Mouse (Mus musculus): ENCODE results near the gene Acap1. TPM values are rescaled to one million over a fixed set of nuclear protein-coding genes. Genes with fewer than 3 reads are reported as not detected.
"Not testable (repeated sequence)": the region's sequence is repeated elsewhere in the genome, so short reads cannot be mapped to it uniquely, and the experiment has no call there.

The Acap1 gene
- polyA plus RNA-seq, 1 experiment from 2014 or later, result 10.3 TPM

DNA sequence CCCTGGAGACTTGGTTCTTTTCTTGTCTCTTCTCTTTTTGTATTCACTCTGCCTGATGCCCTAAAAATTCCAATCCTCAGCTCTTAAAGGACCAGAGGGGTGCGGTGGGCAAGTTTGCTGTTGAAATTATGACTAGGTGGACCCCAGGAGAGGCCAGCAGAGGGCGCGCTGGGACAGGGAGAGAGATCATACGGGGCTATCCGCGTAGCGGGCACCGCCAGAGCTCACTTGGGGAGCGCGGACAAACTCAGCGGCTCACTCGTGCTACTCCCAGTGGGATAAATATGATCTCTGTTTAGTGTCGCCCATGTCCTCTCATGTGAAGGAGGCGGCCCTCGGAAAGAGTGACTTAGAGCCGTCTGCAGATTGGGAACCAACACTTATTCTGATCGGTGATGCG, 38.8 kb upstream of the Acap1 start:
- peaks cover 28% of the 10 kb centered on the region for H3K4me1 ChIP-seq (replicated peaks)
- H3K9ac ChIP-seq, result 0 out of 2 replicates have a peak overlapping the region, but pooled peaks have one; percentile 13

DNA sequence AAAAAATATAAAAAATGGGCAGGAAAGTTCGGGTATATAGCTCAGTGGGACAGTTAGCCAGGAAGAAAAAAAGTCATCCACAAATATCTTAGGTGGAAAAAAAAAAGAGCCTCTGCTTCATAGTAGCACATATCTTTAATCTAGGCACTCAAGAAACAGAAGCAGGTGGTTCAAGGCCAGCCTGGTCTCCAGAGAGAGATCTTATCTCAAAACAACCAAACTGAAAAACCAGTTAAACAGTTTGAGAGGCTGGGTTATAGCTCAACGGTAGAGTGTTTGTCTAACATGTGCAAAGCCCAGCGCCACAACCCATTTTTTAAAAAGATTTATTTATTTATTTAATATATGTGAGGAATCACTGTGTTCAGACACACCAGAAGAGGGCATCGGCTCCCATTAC, 37.7 kb upstream of the Acap1 start:
- Histone ChIP-seq H3K36me3 (no peaks in the 10 kb centered on the region), H3K9me3 (replicated peaks) (no peaks in the 10 kb centered on the region), H3K27ac (ENCODE audit: poor library complexity, severe bottlenecking) (no peak overlapping the region), H3K4me3 (no peak overlapping the region), H3K9ac (no peak overlapping the region), H3K27me3 (replicated peaks) (peaks cover 21% of the 10 kb centered on the region), H3K4me1 (replicated peaks) (peaks cover 28% of the 10 kb centered on the region), H3K4me2 (no peak overlapping the region)
- 70% methylated on average over 4 of the region's 4 CpGs for WGBS
- ATAC-seq (ENCODE audit: insufficient number of reproducible peaks, low FRiP score), result no peak

More for the DNA sequence above, 38.8 kb upstream of the Acap1 start:
- no peak overlapping the region for H3K4me3 ChIP-seq
- peak; percentile 31; the same call in 1 of the 2 replicates for ATAC-seq (ENCODE audit: insufficient number of reproducible peaks, low FRiP score)
- no peaks in the 10 kb centered on the region for H3K36me3 ChIP-seq
- H3K27ac ChIP-seq (ENCODE audit: poor library complexity, severe bottlenecking), result no peak overlapping the region
- peaks cover 32% of the 10 kb centered on the region for H3K27me3 ChIP-seq (replicated peaks)
- no peaks in the 10 kb centered on the region for H3K9me3 ChIP-seq (replicated peaks)
- H3K4me2 ChIP-seq, result peak overlapping the region; percentile 59
- WGBS, result under 1% methylated on average over 18 of the region's 18 CpGs

DNA sequence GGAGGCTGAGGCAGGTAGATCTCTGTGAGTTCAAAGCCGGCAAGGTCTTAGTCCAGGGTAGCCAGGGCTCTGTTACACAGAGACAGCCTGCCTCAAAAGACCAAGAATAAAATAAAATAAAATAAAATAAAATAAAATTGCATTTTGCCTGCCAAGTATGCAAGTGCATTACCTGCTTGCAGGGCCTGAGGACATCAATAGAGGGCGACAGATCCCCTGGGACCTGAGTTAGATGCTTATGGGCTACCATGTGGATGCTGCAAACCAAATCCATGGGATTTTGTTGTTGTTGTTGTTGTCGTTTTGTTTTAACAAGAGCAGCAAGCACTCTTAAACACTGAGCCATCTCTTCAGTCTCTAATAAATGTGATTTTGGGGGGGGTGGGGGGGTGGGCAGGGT, 36.9 kb upstream of the Acap1 start:
- no peaks in the 10 kb centered on the region for H3K36me3 ChIP-seq
- H3K4me1 ChIP-seq (replicated peaks), result peaks cover 21% of the 10 kb centered on the region
- ATAC-seq (ENCODE audit: insufficient number of reproducible peaks, low FRiP score), result no peak

DNA sequence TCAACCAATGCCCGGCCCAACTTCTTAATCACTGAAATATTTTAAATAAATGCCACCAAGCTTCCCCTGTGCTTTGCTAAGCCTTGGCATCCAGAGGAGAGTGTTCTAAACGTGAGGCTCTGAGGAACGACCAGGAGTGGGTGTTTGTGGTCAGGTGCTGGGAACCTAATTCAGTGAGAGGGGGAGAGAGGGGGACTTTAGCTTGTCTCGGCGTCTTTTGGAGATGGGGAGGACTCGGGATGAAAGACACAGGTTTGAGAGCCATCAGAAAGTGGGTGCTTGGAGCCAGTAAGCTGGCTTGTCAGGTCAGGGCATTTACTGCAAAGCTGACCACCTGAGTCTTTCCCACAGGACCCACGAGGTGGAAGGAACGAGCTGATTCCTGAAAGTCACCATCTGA, 36.4 kb upstream of the Acap1 start:
- Histone ChIP-seq H3K27ac (ENCODE audit: poor library complexity, severe bottlenecking) (no peak overlapping the region), H3K4me3 (no peak overlapping the region), H3K4me1 (replicated peaks) (peaks cover 16% of the 10 kb centered on the region), H3K9me3 (replicated peaks) (no peaks in the 10 kb centered on the region), H3K4me2 (no peak overlapping the region), H3K27me3 (replicated peaks) (peaks cover 8% of the 10 kb centered on the region), H3K36me3 (no peaks in the 10 kb centered on the region), H3K9ac (no peak overlapping the region)
- ATAC-seq (ENCODE audit: insufficient number of reproducible peaks, low FRiP score), result no peak
- 60% methylated on average over 8 of the region's 8 CpGs for WGBS

More for the DNA sequence above, 36.9 kb upstream of the Acap1 start:
- H3K9ac ChIP-seq, result no peak overlapping the region
- no peak overlapping the region for H3K27ac ChIP-seq (ENCODE audit: poor library complexity, severe bottlenecking)
- H3K27me3 ChIP-seq (replicated peaks), result peaks cover 13% of the 10 kb centered on the region
- WGBS, result 32% methylated on average over 3 of the region's 3 CpGs
- H3K4me3 ChIP-seq, result no peak overlapping the region
- H3K9me3 ChIP-seq (replicated peaks), result no peaks in the 10 kb centered on the region
- H3K4me2 ChIP-seq, result no peak overlapping the region

GRCm38 (mm10) chr11:69930967-69931537, 35.7 kb upstream of the Acap1 start:
- no peaks in the 10 kb centered on the region for H3K9me3 ChIP-seq (replicated peaks)
- H3K4me3 ChIP-seq, result no peak overlapping the region
- no peak overlapping the region for H3K9ac ChIP-seq
- ATAC-seq (ENCODE audit: insufficient number of reproducible peaks, low FRiP score), result no peak
- H3K36me3 ChIP-seq, result no peaks in the 10 kb centered on the region
- no peak overlapping the region for H3K27ac ChIP-seq (ENCODE audit: poor library complexity, severe bottlenecking)
- whole genome bisulfite sequencing, result 58% methylated on average over 3 of the region's 3 CpGs
- 0 out of 2 replicates have a peak, but pooled peaks cover 2% of the 10 kb centered on the region for H3K27me3 ChIP-seq (replicated peaks)
- no peak overlapping the region for H3K4me2 ChIP-seq
- H3K4me1 ChIP-seq (replicated peaks), result peaks cover 9% of the 10 kb centered on the region

DNA sequence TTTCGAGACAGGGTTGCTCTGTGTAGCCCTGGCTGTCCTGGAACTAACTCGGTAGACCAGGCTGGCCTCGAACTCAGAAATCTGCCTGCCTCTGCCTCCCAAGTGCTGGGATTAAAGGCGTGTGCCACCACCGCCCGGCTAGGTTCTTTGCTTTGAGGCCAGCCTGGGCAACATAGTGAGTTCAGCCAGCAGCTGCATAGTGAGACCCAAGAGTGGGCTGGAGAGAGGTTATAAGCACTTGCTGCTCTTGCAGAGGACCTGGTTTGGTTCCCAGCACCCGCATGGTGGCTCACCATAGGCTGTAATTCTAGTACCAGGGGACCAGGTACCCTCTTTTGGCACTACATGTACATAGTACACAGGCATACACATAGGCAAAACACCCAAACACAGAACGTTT, 34.8 kb upstream of the Acap1 start:
- 85% methylated on average over 8 of the region's 8 CpGs for WGBS
- ATAC-seq (ENCODE audit: insufficient number of reproducible peaks, low FRiP score); H3K36me3 ChIP-seq: not testable (repeated sequence)

GRCm38 (mm10) chr11:69929712-69930111, 34.4 kb upstream of the Acap1 start:
- H3K27me3 ChIP-seq (replicated peaks), result no peaks in the 10 kb centered on the region
- no peak overlapping the region for H3K27ac ChIP-seq (ENCODE audit: poor library complexity, severe bottlenecking)
- 26% methylated on average over 4 of the region's 4 CpGs for WGBS
- no peak overlapping the region for H3K9ac ChIP-seq
- H3K4me3 ChIP-seq, result no peak overlapping the region
- H3K4me2 ChIP-seq, result no peak overlapping the region
- H3K4me1 ChIP-seq (replicated peaks), result peaks cover 6% of the 10 kb centered on the region
- ATAC-seq (ENCODE audit: insufficient number of reproducible peaks, low FRiP score), result no peak
- no peaks in the 10 kb centered on the region for H3K36me3 ChIP-seq
- H3K9me3 ChIP-seq (replicated peaks), result no peaks in the 10 kb centered on the region

More for the DNA sequence above, 34.8 kb upstream of the Acap1 start:
- not testable (repeated sequence) for H3K4me2 ChIP-seq; H3K9me3 ChIP-seq (replicated peaks); H3K4me3 ChIP-seq; H3K9ac ChIP-seq; H3K4me1 ChIP-seq (replicated peaks); H3K27me3 ChIP-seq (replicated peaks); H3K27ac ChIP-seq (ENCODE audit: poor library complexity, severe bottlenecking)

- Histone ChIP-seq H3K36me3 (no peaks in the 10 kb centered on the region), H3K9ac (no peak overlapping the region), H3K9me3 (replicated peaks) (no peaks in the 10 kb centered on the region), H3K4me1 (replicated peaks) (0 out of 2 replicates have a peak, but pooled peaks cover under 1% of the 10 kb centered on the region), H3K27ac (ENCODE audit: poor library complexity, severe bottlenecking) (no peak overlapping the region), H3K4me2 (no peak overlapping the region), H3K4me3 (no peak overlapping the region), H3K27me3 (replicated peaks) (no peaks in the 10 kb centered on the region)
- 92% methylated on average over 2 of the region's 2 CpGs for WGBS
- no peak for ATAC-seq (ENCODE audit: insufficient number of reproducible peaks, low FRiP score)
These were observed 32.2 kb upstream of the Acap1 start for GRCm38 (mm10) chr11:69927501-69927900.

GRCm38 (mm10) chr11:69922796-69923195, 27.5 kb upstream of the Acap1 start:
- WGBS, result 66% methylated on average over 3 of the region's 3 CpGs
- ATAC-seq (ENCODE audit: insufficient number of reproducible peaks, low FRiP score), result no peak
- H3K4me1 ChIP-seq (replicated peaks), result peaks cover 22% of the 10 kb centered on the region
- H3K27ac ChIP-seq (ENCODE audit: poor library complexity, severe bottlenecking), result peak overlapping the region; percentile 98; the same call in 1 of the 2 replicates
- no peak overlapping the region for H3K9ac ChIP-seq
- peaks cover 14% of the 10 kb centered on the region for H3K36me3 ChIP-seq
- H3K4me2 ChIP-seq, result no peak overlapping the region
- H3K27me3 ChIP-seq (replicated peaks), result no peaks in the 10 kb centered on the region
- no peak overlapping the region for H3K4me3 ChIP-seq
- no peaks in the 10 kb centered on the region for H3K9me3 ChIP-seq (replicated peaks)

- no peaks in the 10 kb centered on the region for H3K27me3 ChIP-seq (replicated peaks)
- peak overlapping the region; percentile 77 for H3K9ac ChIP-seq
- 5% methylated on average over 12 of the region's 12 CpGs for WGBS
- H3K36me3 ChIP-seq, result peaks cover 20% of the 10 kb centered on the region
- peak overlapping the region; percentile 74 for H3K4me2 ChIP-seq
- no peak for ATAC-seq (ENCODE audit: insufficient number of reproducible peaks, low FRiP score)
- H3K9me3 ChIP-seq (replicated peaks), result no peaks in the 10 kb centered on the region
- H3K27ac ChIP-seq (ENCODE audit: poor library complexity, severe bottlenecking), result peak overlapping the region; percentile 98
- H3K4me1 ChIP-seq (replicated peaks), result peaks cover 22% of the 10 kb centered on the region
- H3K4me3 ChIP-seq, result peak overlapping the region; percentile 91
These were observed 26.8 kb upstream of the Acap1 start for GRCm38 (mm10) chr11:69922012-69922756.

GRCm38 (mm10) chr11:69921114-69922011, 26.0 kb upstream of the Acap1 start, which contains the start of gene Eif5a:
Gene Eif5a (minus strand): TSS chr11:69921958.
- ATAC-seq (ENCODE audit: insufficient number of reproducible peaks, low FRiP score), result peak; percentile 96
- Histone ChIP-seq H3K27me3 (replicated peaks) (no peaks in the 10 kb centered on the region), H3K9ac (peak within 1 kb of the TSS; percentile 99), H3K9me3 (replicated peaks) (no peaks in the 10 kb centered on the region), H3K36me3 (peaks cover 28% of the 10 kb centered on the region), H3K4me1 (replicated peaks) (peaks cover 22% of the 10 kb centered on the region), H3K27ac (ENCODE audit: poor library complexity, severe bottlenecking) (peak within 1 kb of the TSS; percentile 98), H3K4me2 (peak within 1 kb of the TSS; percentile 81), H3K4me3 (peak within 1 kb of the TSS; percentile 91)
- WGBS, result under 1% methylated on average over 75 of the region's 78 CpGs
